Mouse (Mus musculus) brain, adult 2 months (tissue): Measurements from ENCODE around the gene Mrc1.
A peak's percentile ranks its signal among the peaks of the same experiment; 100 is the strongest.

ENCODE experiments used
- DNase-seq: peaks from one replicate; pipeline ENCODE4 v3.0.0; 2011; ENCODE audit warnings: low read depth, low spot score

The Mrc1 gene

GRCm38 (mm10) chr2:14244157-14244556 is 15.0 kb downstream of the Mrc1 start:
- no peak for DNase-seq

- no peak for DNase-seq
Measured at GRCm38 (mm10) chr2:14244668-14245067, 15.5 kb downstream of the Mrc1 start.

DNA sequence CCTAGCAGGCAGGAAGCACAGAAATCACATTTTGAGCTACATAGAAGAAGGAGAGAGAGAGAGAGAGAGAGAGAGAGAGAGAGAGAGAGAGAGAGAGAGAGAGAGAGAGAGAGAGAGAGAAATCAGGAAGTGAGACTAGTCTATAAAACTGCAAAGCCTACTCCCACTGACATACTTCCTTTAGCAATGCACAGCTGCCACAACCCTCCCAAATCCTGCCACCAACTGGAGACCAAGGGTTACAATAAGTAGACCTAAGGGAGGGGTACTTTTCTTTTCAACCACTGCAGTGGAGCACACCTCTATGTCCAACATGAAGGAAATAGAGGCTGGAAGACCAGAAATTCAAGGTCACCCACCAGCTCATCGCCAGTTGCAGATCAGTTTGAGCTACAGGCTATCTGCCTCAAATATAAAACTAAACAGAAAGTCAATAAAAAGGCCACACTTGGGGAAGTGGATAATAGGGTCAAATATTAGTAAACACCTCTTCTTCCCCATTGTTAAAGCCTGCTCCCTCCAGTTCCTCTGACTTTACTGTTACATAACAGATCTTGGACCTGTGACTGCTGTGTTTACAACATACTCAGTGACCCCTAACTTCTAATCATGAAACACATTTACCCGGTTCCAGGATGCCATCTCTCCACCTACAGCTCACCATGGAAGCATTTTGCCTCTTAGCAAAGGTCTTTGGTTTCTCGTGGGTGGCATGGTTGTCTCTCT is 20.8 kb downstream of the Mrc1 start:
- DNase-seq = peak; percentile 3

GRCm38 (mm10) chr2:14251938-14252337 is 22.7 kb downstream of the Mrc1 start:
- DNase-seq = peak; percentile 3

GRCm38 (mm10) chr2:14258345-14258850 is 29.2 kb downstream of the Mrc1 start:
- no peak for DNase-seq

DNA sequence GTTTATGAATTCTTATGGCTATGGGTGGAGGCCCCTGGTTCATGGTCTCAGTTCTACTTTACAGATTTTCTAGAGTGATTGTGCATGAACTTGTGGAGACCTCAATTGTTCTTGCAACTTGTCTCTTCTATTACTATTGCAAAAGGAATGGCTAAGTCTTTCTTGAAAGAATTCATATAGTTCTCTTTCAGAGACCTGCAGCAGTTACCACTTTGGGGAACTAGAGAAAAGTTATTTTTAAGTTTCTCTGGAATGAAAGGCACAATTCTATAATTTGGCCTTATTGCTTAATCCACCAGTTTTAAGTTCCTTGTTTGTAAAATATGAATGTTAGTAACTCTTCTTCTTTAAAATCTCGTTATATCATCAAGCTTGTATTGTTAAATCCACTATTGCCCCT is 32.9 kb downstream of the Mrc1 start:
- no peak for DNase-seq

- no peak for DNase-seq
Measured at GRCm38 (mm10) chr2:14269160-14269559, 40.0 kb downstream of the Mrc1 start.

- no peak for DNase-seq
Measured at GRCm38 (mm10) chr2:14272088-14272487, 42.9 kb downstream of the Mrc1 start.

DNA sequence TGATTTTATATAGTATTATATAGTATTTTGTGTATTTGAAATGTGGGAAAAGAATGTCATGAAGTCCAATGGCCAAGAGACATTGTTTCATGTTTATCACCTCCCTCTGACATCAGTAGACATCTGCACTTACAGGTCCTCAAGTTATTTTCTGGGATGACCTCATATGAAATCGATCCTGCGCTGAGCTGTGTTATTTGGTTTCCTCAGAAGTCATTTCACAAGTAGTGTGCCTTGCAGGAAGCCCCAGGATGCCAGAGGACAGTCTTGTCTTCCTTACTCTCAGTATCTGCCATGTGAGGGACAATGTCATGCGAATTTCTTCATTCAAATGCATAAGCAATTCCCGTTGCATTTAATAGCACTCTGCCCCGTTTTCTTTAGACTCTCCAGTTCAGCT is 46.6 kb downstream of the Mrc1 start:
- DNase-seq = no peak

GRCm38 (mm10) chr2:14279256-14279655 is 50.1 kb downstream of the Mrc1 start:
- DNase-seq = no peak

DNA sequence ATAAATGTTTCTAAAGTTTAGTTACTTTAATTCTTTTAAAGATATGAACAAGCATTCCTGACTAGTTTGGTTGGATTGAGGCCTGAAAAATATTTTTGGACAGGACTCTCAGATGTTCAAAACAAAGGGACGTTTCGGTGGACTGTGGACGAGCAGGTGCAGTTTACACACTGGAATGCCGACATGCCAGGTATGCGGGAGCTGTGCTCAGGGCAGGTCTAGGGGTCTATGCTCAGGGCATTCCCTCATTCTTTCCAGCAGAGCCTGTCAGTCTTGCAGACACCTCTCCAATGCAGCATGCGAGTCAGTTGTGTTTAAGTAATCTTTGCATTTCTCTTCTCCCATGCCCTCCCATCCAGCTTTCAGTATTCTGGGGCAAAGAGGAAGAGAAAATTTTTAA is 50.6 kb downstream of the Mrc1 start:
- DNase-seq = no peak

DNA sequence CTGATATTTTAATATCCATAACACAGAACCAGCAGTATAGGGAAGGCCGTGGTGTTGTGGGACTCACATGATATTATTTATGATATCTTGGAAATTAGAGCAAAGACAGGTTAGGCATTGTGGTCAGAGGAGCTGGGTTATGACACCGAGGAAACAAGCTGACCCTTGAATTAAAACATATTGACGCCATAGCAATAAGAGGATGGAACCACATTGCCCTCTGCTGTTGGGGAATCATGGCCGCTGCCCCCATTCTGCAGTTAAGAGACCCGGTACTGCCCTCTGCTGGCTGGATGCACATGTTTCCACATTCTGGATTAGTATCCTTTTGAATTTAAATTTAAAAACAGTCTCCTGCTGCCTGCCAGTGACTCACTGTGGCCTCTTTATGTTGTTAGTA is 66.1 kb downstream of the Mrc1 start:
- peak; percentile 93 for DNase-seq

DNA sequence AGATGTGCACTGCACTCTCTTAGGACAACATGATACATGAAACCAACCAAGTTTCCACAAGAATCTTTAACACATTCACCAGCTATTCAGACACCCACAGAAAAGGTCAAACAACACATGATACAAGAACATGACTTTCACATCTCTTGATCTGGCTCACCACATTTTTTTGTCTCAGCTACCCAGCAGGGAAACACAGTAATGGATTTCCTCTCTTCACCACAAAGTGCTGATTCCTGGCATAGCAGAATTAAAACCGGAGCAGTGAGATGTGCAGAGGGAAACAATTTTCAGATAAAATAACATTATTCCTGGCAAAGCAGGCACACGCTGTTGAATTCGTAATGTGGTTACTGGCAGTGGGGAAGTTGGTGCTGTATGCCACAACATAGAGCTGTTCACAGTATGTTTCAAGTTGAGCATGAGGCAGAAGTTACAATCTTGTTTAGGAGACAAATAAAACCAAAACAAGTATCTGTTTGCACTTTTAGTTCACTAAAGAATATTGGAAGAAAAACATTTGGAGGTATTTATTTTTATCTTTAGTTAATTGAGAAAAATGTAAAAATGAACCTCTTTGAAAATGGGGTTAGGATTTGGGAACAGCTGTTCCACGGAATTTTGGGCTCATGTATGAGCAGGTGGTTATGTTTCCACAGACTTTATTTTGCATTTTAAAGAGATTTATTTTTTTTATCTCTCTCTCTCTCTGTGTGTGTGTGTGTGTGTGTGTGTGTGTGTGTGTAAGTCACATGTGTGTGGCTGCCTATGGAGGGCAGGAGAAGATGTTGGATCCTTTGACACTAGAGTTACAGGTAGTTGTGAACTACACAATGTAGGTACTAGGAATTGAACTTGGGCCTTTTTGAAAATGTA is 83.6 kb downstream of the Mrc1 start:
- peak; percentile 31 for DNase-seq

DNA sequence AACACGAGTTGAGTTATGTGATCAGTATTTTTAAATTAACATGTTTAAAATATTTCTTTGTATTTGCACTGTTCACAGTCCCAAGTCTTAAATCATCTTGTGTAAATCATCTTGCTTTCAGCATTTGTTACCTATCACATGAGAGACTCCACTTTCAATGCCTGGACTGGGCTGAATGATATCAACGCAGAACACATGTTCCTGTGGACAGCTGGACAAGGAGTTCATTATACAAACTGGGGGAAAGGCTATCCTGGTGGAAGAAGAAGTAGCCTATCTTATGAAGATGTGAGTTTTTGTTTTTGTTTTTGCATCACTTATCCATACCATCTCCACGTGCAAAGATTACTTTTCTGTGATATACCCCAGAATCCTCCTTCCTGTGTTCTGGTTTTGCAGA is 85.9 kb downstream of the Mrc1 start:
- DNase-seq = no peak

GRCm38 (mm10) chr2:14341652-14342308 is 112.6 kb downstream of the Mrc1 start:
- peak; percentile 84 for DNase-seq

DNA sequence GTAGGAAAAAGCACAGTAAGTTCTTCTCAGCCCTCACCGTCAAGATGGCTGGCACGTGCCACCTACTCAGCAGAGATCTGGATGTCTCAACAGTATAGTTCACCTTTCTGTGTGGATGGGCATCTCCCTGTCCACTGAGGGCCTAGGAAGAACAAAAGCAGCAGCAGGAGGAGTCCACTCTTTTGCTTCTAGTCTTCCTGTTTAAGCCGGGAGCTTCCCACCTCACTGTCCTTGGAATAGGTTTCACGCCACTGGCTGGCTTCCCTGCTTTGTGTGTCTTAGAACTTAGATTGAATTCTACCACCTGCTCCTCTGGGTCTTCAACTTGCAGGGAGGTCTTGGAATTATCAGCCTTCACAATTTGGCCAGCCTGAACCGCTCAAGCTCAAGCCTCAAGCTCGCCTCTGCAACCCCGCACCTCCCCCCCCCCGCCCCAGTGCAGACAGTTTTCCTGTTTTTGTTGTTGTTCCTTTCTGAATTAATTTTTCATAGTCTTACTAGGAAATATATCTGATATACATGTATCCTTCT is 113.2 kb downstream of the Mrc1 start:
- no peak for DNase-seq
